Mouse (Mus musculus): ENCODE measurements around the gene Sh3gl1. TPM values are rescaled to one million over a fixed set of nuclear protein-coding genes. Genes with fewer than 3 reads are reported as not detected.

Sh3gl1 gene
- polyA plus RNA-seq, 1 experiment, result 115 TPM

DNA sequence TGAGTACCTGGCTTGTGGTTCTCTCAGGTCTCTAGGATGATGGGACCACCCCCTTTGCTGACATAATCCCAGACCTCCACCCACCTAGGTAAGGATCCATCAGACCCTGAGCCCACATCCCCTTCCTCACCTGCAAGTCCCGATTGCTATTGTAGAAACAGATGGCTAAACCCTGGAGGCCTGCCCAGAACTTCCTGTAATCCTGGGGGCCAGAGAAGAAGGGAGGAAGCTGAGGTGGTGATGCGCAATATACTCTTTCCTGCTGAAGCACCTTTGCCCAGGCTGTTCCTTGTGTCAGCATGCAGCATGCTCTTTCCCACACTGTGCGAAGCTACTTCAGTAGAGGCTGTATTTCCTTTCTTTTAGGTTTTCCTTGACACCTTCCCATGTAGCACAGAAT is 33.4 kb downstream of the Sh3gl1 start:
- no peak for TF ChIP-seq FLI1 (IDR thresholded peaks at IDR 0.05; ENCODE audit: low read length)
- TF ChIP-seq GATA1 (IDR thresholded peaks at IDR 0.05; ENCODE audit: borderline replicate concordance, low read length), result no peak

DNA sequence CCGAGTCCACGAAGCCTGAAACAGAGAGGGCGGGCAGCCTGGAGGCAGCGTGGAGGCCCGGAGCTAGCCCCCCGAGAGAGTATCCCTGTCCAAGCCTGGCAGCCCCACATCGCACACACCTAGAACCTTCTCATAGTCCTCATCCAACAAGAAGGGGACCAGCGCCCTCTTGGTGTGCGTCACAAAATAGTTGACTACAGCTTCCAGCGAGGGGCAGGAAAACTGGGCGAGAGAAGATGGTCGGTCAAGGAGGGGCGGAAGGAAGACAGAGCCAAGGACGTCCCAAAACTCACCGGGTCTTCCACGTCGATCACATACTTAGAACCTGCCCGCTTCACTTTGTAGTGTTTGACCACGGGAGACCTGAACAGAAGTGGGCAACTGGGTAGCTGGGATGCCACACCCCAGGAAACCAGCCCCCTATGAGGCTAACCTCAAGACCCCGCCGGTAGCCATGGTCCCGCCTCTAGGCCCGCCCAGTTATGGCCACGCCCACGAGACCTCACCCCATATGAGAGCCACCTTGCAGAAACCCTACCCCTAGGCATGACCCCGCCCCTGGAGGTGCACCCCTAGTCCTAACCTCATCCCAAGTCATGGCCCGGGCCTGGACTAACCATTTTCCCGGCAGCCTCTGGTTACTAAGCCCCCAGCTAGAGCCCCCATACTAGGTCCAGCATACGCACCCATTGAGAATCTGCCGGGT is 36.5 kb downstream of the Sh3gl1 start:
- H3K9me3 ChIP-seq, result peaks cover 37% of the 10 kb centered on the region
- TF ChIP-seq FLI1 (IDR thresholded peaks at IDR 0.05; ENCODE audit: low read length) (no peak), GATA1 (IDR thresholded peaks at IDR 0.05; ENCODE audit: borderline replicate concordance, low read length) (no peak)
- no peaks in the 10 kb centered on the region for H3K36me3 ChIP-seq (replicated peaks; ENCODE audit: low read length)
- H3K4me3 ChIP-seq (replicated peaks), result peak overlapping the region; percentile 38
- H3K4me1 ChIP-seq, result peaks cover 16% of the 10 kb centered on the region
- peaks cover 56% of the 10 kb centered on the region for H3K27me3 ChIP-seq (replicated peaks)

More for the DNA sequence above, 33.4 kb downstream of the Sh3gl1 start:
- Histone ChIP-seq H3K27me3 (replicated peaks) (peaks cover 42% of the 10 kb centered on the region), H3K4me1 (peaks cover 29% of the 10 kb centered on the region), H3K9me3 (peaks cover 24% of the 10 kb centered on the region), H3K36me3 (replicated peaks; ENCODE audit: low read length) (no peaks in the 10 kb centered on the region), H3K4me3 (replicated peaks) (no peak overlapping the region)

DNA sequence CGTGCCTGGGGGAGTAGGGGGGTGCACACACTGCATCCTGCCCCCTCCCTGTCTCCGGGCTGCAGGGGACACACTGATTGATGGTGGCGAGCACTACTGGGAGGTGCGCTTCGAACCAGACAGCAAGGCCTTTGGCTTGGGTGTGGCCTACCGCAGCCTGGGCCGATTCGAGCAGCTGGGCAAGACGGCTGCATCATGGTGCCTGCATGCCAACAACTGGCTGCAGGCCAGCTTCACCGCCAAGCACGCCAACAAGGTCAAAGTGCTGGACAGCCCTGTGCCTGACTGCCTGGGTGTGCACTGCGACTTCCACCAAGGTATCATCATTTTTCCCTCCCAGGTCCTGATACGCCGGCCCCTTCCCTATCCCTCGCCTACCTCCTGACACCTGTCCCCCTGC is 40.4 kb downstream of the Sh3gl1 start:
- Histone ChIP-seq H3K27me3 (replicated peaks) (peaks cover 61% of the 10 kb centered on the region), H3K9me3 (peaks cover 28% of the 10 kb centered on the region), H3K4me3 (replicated peaks) (peak overlapping the region; percentile 56), H3K4me1 (peaks cover 10% of the 10 kb centered on the region), H3K36me3 (replicated peaks; ENCODE audit: low read length) (no peaks in the 10 kb centered on the region)
- no peak for TF ChIP-seq FLI1 (IDR thresholded peaks at IDR 0.05; ENCODE audit: low read length)
- no peak for TF ChIP-seq GATA1 (IDR thresholded peaks at IDR 0.05; ENCODE audit: borderline replicate concordance, low read length)

DNA sequence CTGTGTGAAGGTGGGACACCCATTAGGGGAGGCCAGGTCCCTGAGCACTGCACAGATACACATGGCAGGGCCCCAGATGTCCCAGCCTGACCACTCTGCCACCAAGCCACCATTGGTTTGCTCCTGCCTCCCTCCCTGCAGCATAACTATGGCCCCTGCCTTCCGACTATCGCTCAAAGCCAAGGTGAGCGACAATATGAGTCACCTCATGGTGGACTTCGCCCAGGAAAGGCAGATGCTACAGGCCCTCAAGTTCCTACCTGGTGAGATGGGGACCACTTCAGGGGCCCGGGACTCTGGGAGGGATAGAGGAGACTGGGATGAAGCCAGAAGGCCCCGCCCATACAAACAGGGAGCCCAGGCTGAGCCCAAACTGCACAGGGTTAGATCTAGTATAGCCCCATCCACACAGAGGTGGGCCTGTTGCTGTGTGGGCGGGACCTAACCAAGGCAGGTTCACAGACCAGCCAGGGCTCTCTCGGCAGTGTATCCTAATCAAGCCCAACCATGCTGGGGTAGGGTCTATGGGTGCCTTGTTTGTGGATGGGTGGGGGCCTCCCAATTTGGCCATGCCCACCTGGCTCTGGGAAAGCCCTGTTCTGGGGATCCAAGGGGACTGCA is 46.0 kb downstream of the Sh3gl1 start:
- Histone ChIP-seq H3K9me3 (no peaks in the 10 kb centered on the region), H3K36me3 (replicated peaks; ENCODE audit: low read length) (no peaks in the 10 kb centered on the region), H3K4me3 (replicated peaks) (no peak overlapping the region), H3K4me1 (peaks cover 6% of the 10 kb centered on the region), H3K27me3 (replicated peaks) (peaks cover 78% of the 10 kb centered on the region)
- TF ChIP-seq GATA1 (IDR thresholded peaks at IDR 0.05; ENCODE audit: borderline replicate concordance, low read length), result no peak
- no peak for TF ChIP-seq FLI1 (IDR thresholded peaks at IDR 0.05; ENCODE audit: low read length)

DNA sequence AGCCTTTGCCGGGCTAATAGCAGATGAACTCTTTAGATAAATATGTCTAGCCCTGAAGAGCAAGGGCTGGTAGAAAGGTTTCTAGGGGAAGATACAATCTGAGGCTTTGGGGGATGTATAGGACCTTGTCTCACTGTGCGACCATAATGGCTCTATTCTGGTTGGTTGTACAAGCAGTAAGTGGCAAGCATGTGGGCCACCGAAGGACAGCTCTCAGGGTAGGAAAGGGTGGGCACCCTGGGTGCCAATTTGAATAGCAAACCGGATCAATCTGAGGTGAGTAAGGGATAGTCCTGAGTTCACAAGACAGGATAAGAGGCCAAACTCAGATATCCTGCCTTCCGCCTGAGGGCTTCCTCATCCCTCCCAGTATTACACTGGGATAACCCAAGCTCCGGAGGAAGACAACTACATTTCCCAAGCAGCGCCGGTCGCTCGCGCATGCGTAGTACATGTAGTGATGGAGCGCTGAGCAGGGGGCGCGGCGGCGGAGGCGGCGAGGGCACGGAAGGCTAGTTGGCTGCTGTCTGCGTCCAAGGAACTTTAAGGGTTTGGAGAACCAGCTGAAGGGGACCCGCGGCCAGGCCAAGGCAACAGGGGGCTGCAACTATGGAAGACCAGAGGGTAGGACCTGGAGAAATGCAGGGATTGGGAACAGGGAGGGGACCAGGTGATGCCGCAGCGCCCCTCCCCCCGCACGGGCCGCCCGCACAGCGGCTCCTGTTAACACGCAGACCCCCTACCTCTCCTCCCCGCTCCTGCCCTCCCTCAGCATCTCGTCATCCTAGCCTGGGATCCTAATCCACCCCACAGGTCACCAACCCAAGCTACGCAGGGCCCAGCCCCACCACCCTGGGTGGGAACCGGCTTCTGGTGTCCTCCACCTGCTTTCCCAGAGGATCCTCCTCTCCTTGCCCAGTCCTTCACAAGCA is 50.1 kb downstream of the Sh3gl1 start, which contains the start of gene Fsd1:
TSS of gene Fsd1 (plus strand) at position 480 of the 932 bp plus-strand sequence.
- H3K4me1 ChIP-seq, result peaks cover 6% of the 10 kb centered on the region
- TF ChIP-seq FLI1 (IDR thresholded peaks at IDR 0.05; ENCODE audit: low read length) (no peak), GATA1 (IDR thresholded peaks at IDR 0.05; ENCODE audit: borderline replicate concordance, low read length) (no peak)

DNA sequence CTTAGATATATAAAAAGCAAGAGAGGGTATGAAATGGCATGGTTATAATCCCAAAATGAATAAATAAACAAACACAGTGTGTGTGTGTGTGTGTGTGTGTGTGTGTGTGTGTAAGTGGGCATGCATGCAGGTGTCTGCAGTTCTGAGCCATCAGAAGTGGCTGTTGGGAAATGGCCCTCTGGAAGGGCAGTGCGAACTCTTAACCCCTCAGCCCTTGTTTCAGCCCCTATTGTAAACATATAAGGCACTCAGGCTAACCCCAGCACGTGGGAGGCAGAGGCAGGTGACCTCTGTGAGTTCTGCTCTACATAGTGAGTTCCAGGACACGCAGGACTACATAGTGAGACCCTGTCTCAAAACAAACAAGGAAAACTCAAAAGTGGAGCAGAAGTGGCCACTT is 59.1 kb downstream of the Sh3gl1 start:
- TF ChIP-seq GATA1 (IDR thresholded peaks at IDR 0.05; ENCODE audit: borderline replicate concordance, low read length), result no peak
- no peak for TF ChIP-seq FLI1 (IDR thresholded peaks at IDR 0.05; ENCODE audit: low read length)
- Histone ChIP-seq H3K9me3 (peaks cover 9% of the 10 kb centered on the region), H3K27me3 (replicated peaks) (peaks cover 50% of the 10 kb centered on the region), H3K36me3 (replicated peaks; ENCODE audit: low read length) (no peaks in the 10 kb centered on the region), H3K4me3 (replicated peaks) (no peak overlapping the region), H3K4me1 (peaks cover 13% of the 10 kb centered on the region)

More for the DNA sequence above, 50.1 kb downstream of the Sh3gl1 start, which contains the start of gene Fsd1:
- Histone ChIP-seq H3K36me3 (replicated peaks; ENCODE audit: low read length) (no peaks in the 10 kb centered on the region), H3K27me3 (replicated peaks) (peaks cover 63% of the 10 kb centered on the region), H3K9me3 (peaks cover 15% of the 10 kb centered on the region), H3K4me3 (replicated peaks) (no peak within 1 kb of the TSS)

DNA sequence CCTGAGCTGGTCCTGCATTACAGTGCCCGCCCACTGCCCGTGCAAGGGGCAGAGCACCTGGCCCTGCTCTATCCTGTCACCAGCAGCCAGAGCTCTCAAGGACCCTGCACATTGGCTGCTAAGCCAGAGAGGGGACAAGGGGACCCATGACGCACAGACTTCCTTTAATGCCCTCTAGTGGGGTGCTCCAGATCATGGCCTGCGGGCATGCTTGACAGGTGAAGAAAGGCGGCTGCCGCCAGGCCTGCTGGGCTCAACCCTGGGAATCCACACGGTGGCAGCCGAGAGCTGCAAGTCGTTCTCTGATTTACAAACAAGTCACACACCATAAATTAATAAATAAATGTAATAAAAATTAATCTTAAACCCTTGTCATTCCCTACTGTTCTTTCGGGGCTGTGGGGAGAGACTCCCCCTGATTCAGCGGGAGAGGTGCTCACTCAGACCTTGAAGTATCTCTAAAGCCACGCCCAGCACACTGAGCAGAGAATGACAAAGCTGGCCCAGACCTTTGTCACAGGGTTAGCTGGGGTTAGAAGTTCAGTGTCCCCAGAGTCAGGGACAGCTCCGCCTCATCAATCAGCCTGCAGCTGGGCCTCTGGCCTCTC is 60.1 kb downstream of the Sh3gl1 start:
- TF ChIP-seq GATA1 (IDR thresholded peaks at IDR 0.05; ENCODE audit: borderline replicate concordance, low read length), result no peak
- no peak for TF ChIP-seq FLI1 (IDR thresholded peaks at IDR 0.05; ENCODE audit: low read length)
- peaks cover 58% of the 10 kb centered on the region for H3K27me3 ChIP-seq (replicated peaks)
- peaks cover 14% of the 10 kb centered on the region for H3K4me1 ChIP-seq
- H3K36me3 ChIP-seq (replicated peaks; ENCODE audit: low read length), result no peaks in the 10 kb centered on the region
- peaks cover 6% of the 10 kb centered on the region for H3K9me3 ChIP-seq
- peak overlapping the region; percentile 69 for H3K4me3 ChIP-seq (replicated peaks)

DNA sequence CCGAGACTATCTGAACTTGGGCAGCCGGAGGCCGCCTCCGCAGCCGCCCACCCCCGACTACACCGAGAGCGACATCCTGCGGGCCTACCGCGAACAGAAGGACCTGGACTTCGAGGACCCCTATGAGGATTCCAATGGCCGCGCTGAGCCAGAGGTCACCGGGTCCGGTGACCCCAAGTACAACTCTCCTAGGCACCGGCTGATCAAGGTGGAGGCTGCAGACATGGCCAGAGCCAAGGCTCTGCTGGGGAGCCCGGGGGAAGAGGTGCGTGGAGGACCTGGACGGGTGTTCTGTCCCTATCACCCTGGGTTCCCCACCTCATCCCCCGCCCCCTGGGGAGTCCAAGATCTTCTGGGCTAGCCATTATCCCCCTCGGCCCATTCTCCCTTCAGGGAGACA is 65.0 kb downstream of the Sh3gl1 start:
- no peak overlapping the region for H3K4me3 ChIP-seq (replicated peaks)
- H3K4me1 ChIP-seq, result peaks cover 43% of the 10 kb centered on the region
- H3K27me3 ChIP-seq (replicated peaks), result peaks cover 58% of the 10 kb centered on the region
- TF ChIP-seq GATA1 (IDR thresholded peaks at IDR 0.05; ENCODE audit: borderline replicate concordance, low read length) (no peak), FLI1 (IDR thresholded peaks at IDR 0.05; ENCODE audit: low read length) (no peak)
- no peaks in the 10 kb centered on the region for H3K9me3 ChIP-seq
- peaks cover 28% of the 10 kb centered on the region for H3K36me3 ChIP-seq (replicated peaks; ENCODE audit: low read length)
